Mouse (Mus musculus): Measurements from ENCODE around the gene Lsmem1.
A peak's percentile ranks its signal among the peaks of the same experiment; 100 is the strongest.
"Not testable (repeated sequence)": the region's sequence is repeated elsewhere in the genome, so short reads cannot be mapped to it uniquely, and the experiment has no call there.

Gene Lsmem1

GRCm38 (mm10) chr12:40209049-40209448 is 9.8 kb upstream of the Lsmem1 start:
- DNase-seq: no peak

DNA sequence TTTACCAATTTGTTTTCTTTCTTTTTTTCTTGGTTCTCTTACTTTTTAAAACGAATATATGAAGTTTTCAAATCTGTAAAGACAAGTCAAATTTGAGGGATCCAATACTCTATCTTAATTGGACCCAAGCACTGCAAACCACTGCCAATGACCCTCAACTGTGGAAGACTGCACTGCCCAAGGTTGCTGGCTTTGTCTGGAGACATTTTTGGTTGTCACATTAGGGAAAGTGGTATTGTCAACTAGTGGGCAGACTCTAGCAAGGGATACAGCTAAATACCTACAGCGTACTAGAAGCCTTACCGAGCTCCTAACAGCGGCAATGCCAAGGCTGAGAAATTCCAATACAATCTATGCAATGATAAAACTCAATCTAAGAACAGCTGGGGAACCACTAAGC is 8.6 kb upstream of the Lsmem1 start:
- no peak for DNase-seq

- DNase-seq: no peak
Measured at GRCm38 (mm10) chr12:40202161-40203035, 3.1 kb upstream of the Lsmem1 start.

DNA sequence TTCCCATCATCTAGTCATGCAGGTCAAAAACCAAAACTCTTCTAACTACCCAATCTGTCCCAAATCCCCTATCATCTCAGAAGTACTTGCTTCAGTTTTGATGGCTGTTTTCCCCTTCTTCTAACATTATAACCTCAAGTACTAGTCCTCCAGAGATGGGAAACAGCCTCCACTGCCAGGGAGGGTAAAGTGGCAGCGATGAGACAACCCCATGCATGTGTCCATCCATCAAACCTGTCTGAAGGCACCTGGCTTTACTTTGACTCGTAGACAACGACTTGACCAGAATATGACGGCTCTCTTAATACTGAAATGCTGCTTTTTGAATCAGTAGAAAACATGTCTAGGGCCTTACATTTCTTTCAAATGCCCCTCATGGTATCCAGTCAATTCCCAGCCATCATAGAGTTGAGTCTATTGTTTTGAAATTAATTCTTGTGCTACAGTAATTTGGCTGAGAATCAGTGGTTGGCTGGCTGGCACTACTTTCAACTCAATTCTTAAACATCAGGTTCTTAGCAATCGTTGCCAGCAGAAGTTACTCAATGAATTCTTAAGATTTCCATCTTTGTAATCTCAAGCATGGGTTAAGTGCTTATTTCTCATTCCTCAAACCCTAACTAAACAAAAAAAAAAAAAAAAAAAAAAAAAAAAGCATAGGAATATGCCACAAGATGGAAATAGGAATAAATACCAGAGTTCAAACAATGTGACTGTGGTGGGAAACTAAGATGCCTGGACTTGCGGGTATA is 1.4 kb upstream of the Lsmem1 start:
- no peak for DNase-seq

DNA sequence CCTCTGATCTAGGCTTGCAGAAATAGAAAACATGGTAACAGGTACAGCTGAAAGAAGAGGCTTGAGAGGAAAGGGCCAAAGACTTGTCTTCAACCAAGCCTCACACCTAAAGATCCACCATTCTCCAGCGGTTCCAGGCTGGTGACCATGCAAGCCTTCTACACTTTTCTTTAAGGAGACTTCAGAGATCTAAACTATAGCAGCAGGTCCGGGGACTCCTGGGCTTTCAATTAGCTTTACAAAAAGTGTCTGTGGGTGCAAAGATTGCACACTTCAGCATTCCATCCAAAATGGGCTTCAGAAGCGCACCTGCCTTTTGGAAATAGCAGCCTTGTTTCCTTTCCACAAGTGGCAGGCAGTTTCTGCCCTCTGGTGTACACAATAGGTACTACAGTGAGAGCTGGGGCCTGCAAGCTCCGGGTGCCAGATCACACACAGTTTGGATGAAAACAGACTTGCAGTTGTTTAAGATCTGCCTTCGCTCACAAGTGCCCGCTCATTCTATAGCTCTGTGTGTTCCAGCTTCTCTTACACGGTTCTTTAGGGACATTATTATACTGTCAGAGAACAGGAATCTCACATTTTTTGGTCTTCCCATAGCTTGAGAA is 609 bp upstream of the Lsmem1 start:
- DNase-seq: peak; percentile 17 to 59

- DNase-seq: no peak
Measured at GRCm38 (mm10) chr12:40198427-40198826, 863 bp downstream of the Lsmem1 start.

- DNase-seq: no peak
Measured at GRCm38 (mm10) chr12:40198019-40198418, 1.3 kb downstream of the Lsmem1 start.

GRCm38 (mm10) chr12:40197511-40197910 is 1.8 kb downstream of the Lsmem1 start:
- DNase-seq: no peak

DNA sequence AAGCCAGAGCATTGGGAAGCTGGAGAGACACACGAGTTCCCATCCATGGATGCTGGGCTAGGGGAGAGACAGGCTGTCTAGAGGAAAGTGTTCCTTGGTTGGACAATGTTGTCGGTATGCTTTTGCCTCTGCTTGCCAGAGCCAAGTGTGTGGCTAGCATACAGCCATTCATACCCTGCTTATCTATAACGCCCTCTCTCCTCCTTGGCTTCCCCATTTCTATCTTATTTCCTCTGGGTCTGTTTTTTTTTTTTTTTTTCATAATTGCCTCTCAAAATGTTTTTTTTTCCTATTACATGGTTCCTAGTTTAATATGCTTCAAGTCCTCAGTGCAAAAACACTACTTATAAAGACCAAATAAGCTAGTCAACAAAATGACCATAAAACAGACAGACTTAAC is 13.8 kb downstream of the Lsmem1 start:
- DNase-seq: no peak

DNA sequence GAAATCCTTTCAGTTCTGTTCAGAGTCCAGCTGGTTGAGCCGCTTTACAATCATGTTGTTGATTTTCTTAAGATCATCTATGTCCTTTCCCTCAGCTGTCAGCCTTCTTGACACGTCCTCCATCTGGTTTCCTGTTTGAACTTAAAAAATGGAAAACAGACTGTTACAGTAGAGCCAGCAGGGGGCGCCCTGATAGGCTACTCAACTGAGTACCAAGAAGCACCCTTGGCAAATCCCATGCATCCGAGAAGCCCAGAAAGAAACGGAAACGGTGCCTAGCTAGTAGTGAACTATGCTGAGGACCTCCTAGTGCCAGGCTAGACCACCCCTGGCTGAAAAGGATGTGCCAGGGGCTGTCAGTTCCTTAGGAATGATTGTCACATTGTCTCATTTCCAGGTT is 22.2 kb downstream of the Lsmem1 start:
- DNase-seq: peak in 1 of 2 experiments; percentile 39

GRCm38 (mm10) chr12:40176158-40176557 is 23.1 kb downstream of the Lsmem1 start:
- no peak for DNase-seq

DNA sequence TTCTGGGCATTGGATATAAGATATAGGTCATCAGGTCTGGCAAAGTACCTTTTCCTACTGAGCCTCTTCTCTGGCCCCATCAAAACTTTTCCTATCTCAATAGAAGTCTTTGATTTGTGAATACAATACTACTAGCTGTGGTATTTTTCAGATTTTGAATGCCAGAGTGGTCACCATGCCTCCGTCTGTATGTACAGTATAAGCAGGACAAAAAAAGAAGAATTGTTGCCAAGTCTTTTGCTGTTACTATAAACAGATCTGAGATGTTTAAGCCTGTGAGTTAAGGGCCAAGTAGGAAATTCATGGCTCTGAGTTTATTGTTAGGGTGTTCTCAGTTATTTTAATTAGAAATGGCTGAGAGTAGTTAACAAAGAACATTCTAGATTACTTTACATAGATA is 24.1 kb downstream of the Lsmem1 start:
- DNase-seq: not testable (repeated sequence)

DNA sequence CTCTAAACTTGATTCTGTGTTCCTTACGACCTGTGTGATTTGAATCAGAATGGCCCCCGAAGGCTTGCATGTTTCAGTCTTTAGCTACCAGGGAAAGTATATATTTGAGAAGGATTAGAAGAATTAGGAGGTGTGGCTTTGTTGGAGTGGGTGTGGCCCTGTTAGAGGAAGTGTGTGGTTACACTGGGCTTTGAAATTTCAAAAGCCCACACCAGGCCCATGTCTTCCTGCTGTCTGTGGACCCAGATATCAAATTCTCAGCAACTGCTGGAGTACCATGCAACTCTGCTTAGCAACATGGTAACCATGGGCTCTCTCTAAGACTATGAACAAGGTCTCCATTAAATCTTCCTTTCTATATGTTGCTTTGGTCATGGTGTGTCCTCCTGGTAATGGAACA is 27.7 kb downstream of the Lsmem1 start:
- DNase-seq: no peak

DNA sequence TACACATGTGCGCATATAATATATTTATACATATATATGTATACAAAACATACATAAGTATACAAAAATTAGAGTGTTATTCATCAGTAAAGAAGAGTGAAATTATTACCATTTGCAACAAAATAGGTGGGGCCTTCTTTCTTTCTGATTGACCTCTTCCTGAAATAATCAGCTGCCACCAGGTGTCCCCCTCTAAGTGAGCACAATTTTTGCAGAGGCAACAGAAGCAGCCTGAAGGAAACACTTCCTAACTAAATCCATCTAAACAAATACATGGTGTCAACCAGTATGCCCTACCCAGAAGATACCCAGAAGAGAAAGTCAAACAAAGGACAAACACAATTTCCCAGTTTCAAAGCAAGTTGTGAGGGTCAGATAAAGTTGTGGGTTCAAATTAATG is 29.6 kb downstream of the Lsmem1 start:
- DNase-seq: no peak

DNA sequence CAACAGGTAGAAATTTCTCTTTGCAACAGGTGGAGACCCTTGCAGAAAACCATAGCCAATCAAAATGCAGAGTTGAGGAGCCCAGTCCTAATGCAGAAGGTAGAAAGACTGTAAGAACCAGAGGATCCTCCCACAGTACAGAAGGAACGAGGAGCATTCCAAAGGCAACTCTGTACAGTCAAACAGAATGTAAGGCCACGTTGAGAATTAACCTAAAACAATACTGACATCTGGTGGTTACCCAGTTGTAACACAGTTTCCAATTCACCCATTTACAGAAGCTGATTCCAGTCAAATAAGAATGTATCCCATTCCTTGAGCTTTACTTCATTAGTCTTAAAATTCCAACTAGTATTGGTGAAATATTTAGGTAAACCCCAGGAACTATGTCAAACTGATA is 34.7 kb downstream of the Lsmem1 start:
- DNase-seq: peak in 1 of 2 experiments; percentile 2

DNA sequence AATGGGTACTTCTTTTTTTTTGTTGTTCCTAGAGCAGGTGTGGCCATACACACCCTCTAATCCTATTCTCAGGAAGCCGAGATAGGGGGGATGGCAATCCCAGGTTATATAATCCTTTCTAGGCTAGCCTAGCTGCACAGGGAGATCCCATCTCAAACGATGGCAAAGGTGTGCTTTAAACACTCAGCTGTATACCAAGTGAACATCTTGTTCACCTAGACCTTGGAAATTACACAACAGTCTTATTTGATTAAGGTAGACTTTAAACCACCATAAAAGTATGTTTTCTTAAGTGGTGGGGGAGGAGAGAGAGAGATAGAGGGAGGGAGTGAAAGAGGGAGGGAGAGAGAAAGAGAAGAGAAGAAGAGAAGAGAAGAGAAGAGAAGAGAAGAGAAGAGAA is 38.5 kb downstream of the Lsmem1 start:
- no peak for DNase-seq

DNA sequence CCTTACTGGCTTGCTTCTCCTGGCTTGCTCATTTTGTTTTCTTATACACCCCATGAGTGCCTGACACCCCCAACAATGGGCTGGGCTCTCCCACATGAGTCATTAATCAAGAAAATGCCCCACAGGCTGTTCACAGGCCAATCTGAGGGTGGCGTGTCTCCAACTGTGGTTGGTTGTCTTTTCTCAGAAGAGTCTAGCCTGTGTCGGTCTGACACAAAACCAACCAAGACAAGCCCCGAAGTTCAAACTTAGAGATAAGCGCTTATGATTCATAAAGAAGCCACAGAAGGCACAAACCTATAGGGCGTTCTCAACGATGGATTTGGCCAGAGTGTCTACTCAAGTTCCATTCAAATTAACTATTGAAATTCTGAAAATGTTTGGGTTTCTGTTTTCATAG is 45.1 kb downstream of the Lsmem1 start:
- DNase-seq: no peak

- DNase-seq: no peak
Measured at GRCm38 (mm10) chr12:40152353-40153069, 46.8 kb downstream of the Lsmem1 start.

- no peak for DNase-seq
Measured at GRCm38 (mm10) chr12:40147319-40147718, 52.0 kb downstream of the Lsmem1 start.

- DNase-seq: no peak
Measured at GRCm38 (mm10) chr12:40146510-40146909, 52.8 kb downstream of the Lsmem1 start.

GRCm38 (mm10) chr12:40140706-40141105 is 58.6 kb downstream of the Lsmem1 start:
- no peak for DNase-seq

DNA sequence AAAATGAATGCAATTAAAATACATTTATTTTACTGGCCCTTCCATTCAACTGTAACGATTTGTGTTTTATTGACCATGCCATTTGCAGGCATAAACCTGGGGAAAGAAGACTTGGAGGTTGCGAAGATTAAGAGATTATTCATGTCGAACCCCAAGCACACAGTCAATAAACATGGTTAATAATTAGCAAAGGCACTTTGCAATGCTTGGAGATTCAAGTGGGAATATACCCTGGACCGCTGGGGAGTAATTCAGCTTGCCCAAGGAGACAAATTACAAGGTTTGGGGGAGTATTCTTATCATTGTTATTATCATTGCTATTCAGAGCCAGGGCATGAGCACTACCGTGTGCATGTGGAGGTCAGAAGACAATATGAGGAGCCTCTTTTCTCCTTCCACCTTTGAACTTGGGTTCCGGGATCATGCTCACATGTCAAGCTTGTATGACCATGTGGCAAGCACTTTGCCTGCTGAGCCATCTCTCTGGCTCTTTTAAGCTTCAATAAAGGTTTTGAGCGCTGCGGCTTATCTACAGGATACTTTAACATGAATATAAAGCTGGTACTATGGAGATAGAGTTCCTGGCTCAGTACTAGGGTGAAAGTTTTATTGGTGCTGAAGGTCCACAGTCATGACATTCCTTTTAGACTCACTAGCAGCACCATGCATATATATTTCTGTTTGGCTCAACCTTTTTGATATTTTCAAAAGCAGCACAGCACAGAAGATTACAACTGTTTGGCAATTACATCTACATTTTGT is 59.6 kb downstream of the Lsmem1 start:
- DNase-seq: no peak

Data from spleen, adult 18-20 months (tissue).